Mouse (Mus musculus): ENCODE measurements around the gene Olfr308. TPM values are rescaled to one million over a fixed set of nuclear protein-coding genes. Genes with fewer than 3 reads are reported as not detected.

Olfr308 gene
- total RNA-seq (2023), result not detected

DNA sequence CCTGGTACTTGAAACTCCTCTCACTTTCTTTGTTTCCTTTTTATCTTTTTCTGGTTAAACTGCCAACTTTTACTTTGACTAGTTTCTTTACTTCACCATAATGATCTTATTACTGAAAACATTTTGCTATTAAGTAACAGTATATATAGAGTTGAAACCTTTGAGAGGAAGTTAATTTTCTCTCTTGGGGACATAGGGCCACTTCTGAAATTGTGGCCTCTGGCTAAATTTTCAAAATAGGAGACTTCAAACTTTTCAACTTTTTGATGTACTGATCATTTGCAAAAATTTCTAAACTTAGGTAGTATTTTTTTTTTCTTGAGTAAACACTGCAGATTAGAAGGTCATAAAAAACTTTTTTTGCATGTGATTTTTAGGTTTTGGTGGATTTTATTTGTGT, at the start of gene Olfr308:
Gene Olfr308 (minus strand): TSS at position 101 of the 400 bp plus-strand sequence.

DNA sequence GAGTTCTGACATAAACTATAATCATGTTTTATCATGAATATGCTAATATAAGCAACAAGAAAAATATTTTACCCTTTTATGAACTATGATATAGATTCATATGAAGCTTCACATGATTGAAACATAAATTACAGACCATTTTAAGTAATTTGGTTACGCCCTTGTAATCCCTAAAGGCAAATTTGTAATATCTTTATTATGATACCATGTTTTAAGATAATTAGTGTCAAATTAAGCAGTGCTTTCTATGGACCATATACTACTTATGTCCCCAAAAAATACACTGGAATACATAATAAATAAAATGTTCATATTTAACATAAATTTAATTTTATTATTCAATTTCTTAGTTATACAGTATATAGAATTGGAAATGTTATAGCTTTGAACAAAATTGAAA, 41.4 kb upstream of the Olfr308 start, which contains the start of gene Olfr305:
Gene Olfr305 (minus strand): TSS at position 101 of the 400 bp plus-strand sequence.

DNA sequence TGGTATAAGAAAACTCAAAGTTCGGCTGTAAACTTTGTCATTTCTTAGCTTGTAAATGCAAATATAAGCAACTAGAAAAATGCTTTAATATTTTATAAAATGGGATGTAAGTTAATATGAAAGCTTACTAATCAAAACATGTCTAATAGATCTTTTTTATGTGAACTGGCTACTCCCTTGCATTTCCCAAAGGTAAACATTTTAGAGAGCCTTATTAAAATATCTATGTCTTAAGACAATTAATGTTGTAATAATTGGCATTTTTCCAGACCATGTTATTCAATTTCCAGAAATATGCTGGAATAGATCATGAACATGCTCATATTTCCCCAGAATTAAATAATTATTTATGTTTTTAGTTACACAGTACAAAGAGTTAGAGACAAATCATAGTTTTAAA, 12.1 kb upstream of the Olfr308 start, which contains the start of gene Olfr307:
Gene Olfr307 (minus strand): TSS at position 101 of the 400 bp plus-strand sequence.

DNA sequence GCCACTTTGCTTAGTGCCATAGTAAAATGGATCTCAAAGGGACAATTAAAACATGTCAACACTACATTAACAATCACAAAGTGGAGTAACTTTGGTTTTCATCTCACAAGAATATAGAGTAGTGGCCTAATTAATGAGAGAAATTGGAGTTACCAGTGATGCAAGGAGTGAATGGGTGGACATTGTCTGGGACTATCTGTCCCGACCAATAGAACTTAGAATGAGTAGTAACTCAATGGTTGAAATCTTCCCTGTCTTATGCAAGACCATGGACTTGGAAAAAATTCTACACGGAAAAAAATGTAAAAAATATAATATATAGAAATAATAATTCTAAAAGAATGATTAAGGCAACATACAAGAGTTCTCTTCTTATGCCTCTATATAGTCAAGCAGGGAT, 11.8 kb downstream of the Olfr308 start, which contains the start of gene Olfr309:
Gene Olfr309 (minus strand): TSS at position 101 of the 400 bp plus-strand sequence.

DNA sequence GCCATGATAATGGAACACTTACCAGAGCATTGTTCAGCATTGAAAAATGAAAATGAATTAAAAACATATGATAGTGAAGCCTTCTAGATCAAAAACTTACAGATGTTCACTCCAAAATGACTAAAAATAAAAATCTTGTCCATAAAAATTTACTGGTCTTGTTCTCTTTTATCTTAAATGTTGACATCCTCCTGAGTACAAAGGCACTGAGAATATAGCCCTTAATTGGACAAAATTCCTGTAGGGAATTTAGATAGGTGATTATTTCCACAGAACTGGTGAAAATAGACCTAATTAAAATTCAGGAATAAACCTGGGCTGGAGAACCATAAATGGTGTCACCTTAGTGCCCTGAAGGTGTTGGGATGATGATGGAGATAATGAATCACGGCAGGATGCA, 48.4 kb downstream of the Olfr308 start, which contains the start of gene Olfr310:
Gene Olfr310 (minus strand): TSS at position 101 of the 400 bp plus-strand sequence.

Other genes with a start within 250 kb of the Olfr308 start
- not detected for gene Vmn2r75, start 153.9 kb downstream of the Olfr308 start, total RNA-seq (2023)
- not detected for gene Vmn2r76, start 79.3 kb downstream of the Olfr308 start, total RNA-seq (2023)
- gene Olfr310, start 48.5 kb downstream of the Olfr308 start, total RNA-seq (2023), result not detected
- not detected for gene Olfr309, start 11.9 kb downstream of the Olfr308 start, total RNA-seq (2023)
- gene Olfr307, start 12.0 kb upstream of the Olfr308 start, total RNA-seq (2023), result not detected
- gene Olfr305, start 41.3 kb upstream of the Olfr308 start, total RNA-seq (2023), result not detected
- not detected for gene Olfr304, start 61.0 kb upstream of the Olfr308 start, total RNA-seq (2023)
- gene Olfr303, start 72.2 kb upstream of the Olfr308 start, total RNA-seq (2023), result not detected
- gene Olfr301, start 78.2 kb upstream of the Olfr308 start, total RNA-seq (2023), result not detected
- not detected for gene Olfr299, start 134.3 kb upstream of the Olfr308 start, total RNA-seq (2023)
- gene Olfr298, start 166.9 kb upstream of the Olfr308 start, total RNA-seq (2023), result not detected
- not detected for gene Olfr297, start 194.3 kb upstream of the Olfr308 start, total RNA-seq (2023)